ENCODE assay signal across 10 mouse cellular contexts in the genomic region with DNA sequence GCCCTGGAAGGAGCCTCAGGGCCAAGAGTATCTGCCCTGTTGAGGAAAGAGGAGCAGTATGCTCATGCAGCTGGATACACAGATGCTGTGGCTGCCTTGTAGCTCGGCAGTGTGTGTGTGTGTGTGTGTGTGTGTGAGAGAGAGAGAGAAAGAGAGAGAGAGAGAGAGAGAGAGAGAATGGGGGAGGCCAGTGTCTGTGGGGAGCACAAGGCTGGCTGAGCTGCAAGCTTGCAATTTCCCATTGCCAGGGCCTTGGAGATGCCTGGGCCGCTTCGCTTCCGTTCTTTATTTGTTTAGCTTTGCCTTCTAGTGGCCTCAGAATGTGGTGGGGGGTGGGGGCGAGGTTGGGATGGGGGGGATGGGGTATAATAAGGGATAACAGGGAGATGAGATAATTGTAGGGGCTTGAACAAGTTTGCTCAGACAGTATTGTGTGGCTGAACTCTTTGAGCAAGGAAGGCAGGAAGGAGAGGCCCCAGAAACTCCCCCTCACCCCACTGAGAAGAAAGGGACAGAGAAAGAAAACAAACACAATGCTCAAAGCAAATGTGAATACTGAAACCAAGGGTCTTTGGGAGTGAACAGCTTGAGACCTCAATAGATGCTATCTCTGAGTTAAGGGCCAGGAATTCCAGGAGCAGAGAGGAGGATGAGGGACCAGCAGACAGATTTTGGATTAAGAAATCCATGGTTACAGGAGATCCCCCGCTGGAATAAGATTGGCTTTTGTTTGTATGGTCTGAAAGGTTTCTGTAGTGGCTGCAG. TPM values are rescaled to one million over a fixed set of nuclear protein-coding genes. Genes with fewer than 3 reads are reported as not detected.
DNase-seq lines count a peak whose midpoint lies in the region; ATAC-seq and TF ChIP-seq lines count a peak whose summit lies in the region.
"Had no signal": no experiment of that assay in that cellular context is flagged by ENCODE, and none has a peak within 500 bp of the region (broad histone marks: within the 10 kb centered on the region; RNA-seq: fewer than 3 reads in every experiment).

No protein-coding gene starts in this region.

- no peak for TF ChIP-seq EP300 in heart, adult 2 months (IDR thresholded peaks at IDR 0.05; ENCODE audit: insufficient read depth, low read depth, low read length)

- DNase-seq in heart, adult 2 months: no peak
- DNase-seq in embryo, embryonic 10 days (ENCODE audit: low spot score): peak; percentile 46
- DNase-seq in forebrain, postnatal 0 days: no peak
- DNase-seq in midbrain, embryonic 14.5 days: peak; percentile 41
- DNase-seq in layer of hippocampus, adult 18-20 months (ENCODE audit: low spot score in 2 of 2): no peak
- no peak for DNase-seq in layer of hippocampus, postnatal 36 days
- DNase-seq: layer of hippocampus, adult 9-11 months had no signal

- TF ChIP-seq POLR2A in heart, adult 2 months (IDR thresholded peaks at IDR 0.05; ENCODE audit: insufficient read depth, low read depth, low read length): no peak

- no peak overlapping the region for H3K4me3 ChIP-seq in heart, embryonic 13.5 days
- no peak overlapping the region for H3K4me3 ChIP-seq in heart, adult 2 months
- H3K4me3 ChIP-seq in forebrain, postnatal 0 days (ENCODE audit: low read depth, low read length): no peak overlapping the region
- no peak overlapping the region for H3K4me3 ChIP-seq in midbrain, embryonic 14.5 days (replicated peaks; ENCODE audit: low read depth, low read length)
- H3K4me3 ChIP-seq: liver, embryonic 15.5 days had no signal

- intact Hi-C loops in heart, adult 2 months (cut with DNase I): no loop called here

- no peak overlapping the region for H3K9ac ChIP-seq in heart, embryonic 13.5 days
- H3K9ac ChIP-seq in heart, adult 2 months (ENCODE audit: low read depth, low read length): no peak overlapping the region
- no peak overlapping the region for H3K9ac ChIP-seq in forebrain, postnatal 0 days
- no peak overlapping the region for H3K9ac ChIP-seq in midbrain, embryonic 14.5 days (replicated peaks; ENCODE audit: low read length)
- H3K9ac ChIP-seq: liver, embryonic 15.5 days had no signal

- peaks cover 5% of the 10 kb centered on the region; the same call in 1 of the 2 replicates for H3K9me3 ChIP-seq in heart, embryonic 13.5 days
- no peaks in the 10 kb centered on the region for H3K9me3 ChIP-seq in forebrain, postnatal 0 days (ENCODE audit: low read length)
- peaks cover 8% of the 10 kb centered on the region; the same call in 1 of the 2 replicates for H3K9me3 ChIP-seq in midbrain, embryonic 14.5 days (ENCODE audit: control insufficient read depth, low read length)
- H3K9me3 ChIP-seq: liver, embryonic 15.5 days had no signal

- no peaks in the 10 kb centered on the region for H3K27me3 ChIP-seq in heart, embryonic 13.5 days (replicated peaks)
- no peaks in the 10 kb centered on the region for H3K27me3 ChIP-seq in heart, adult 2 months (ENCODE audit: control insufficient read depth, insufficient read depth, low read length)
- no peaks in the 10 kb centered on the region for H3K27me3 ChIP-seq in forebrain, postnatal 0 days (ENCODE audit: insufficient read depth, low read length)
- H3K27me3 ChIP-seq in midbrain, embryonic 14.5 days (ENCODE audit: control insufficient read depth, insufficient read depth, low read length): no peaks in the 10 kb centered on the region
- H3K27me3 ChIP-seq: liver, embryonic 15.5 days had no signal

- H3K4me2 ChIP-seq in heart, embryonic 13.5 days: no peak overlapping the region
- H3K4me2 ChIP-seq in forebrain, postnatal 0 days (ENCODE audit: low read depth): no peak overlapping the region
- no peak overlapping the region for H3K4me2 ChIP-seq in midbrain, embryonic 14.5 days (ENCODE audit: low read length)
- H3K4me2 ChIP-seq: liver, embryonic 15.5 days had no signal

- H3K4me1 ChIP-seq in heart, embryonic 13.5 days: peaks cover 24% of the 10 kb centered on the region
- H3K4me1 ChIP-seq in heart, adult 2 months (ENCODE audit: control insufficient read depth, insufficient read depth, low read length): no peaks in the 10 kb centered on the region
- H3K4me1 ChIP-seq in forebrain, postnatal 0 days (ENCODE audit: insufficient read depth): no peaks in the 10 kb centered on the region
- H3K4me1 ChIP-seq in midbrain, embryonic 14.5 days (ENCODE audit: control insufficient read depth, insufficient read depth, low read length): peaks cover 15% of the 10 kb centered on the region
- H3K4me1 ChIP-seq: liver, embryonic 15.5 days had no signal

- no peak for TF ChIP-seq CTCF in heart, adult 2 months (IDR thresholded peaks at IDR 0.05)
- TF ChIP-seq CTCF in forebrain, postnatal 0 days (IDR thresholded peaks at IDR 0.05; ENCODE audit: low read depth): no peak

- ATAC-seq in heart, embryonic 13.5 days (ENCODE audit: extremely low read depth, insufficient number of reproducible peaks, low FRiP score, low TSS enrichment): no peak
- peak; percentile 66 for ATAC-seq in forebrain, postnatal 0 days
- peak; percentile 46; the same call in 1 of the 2 replicates for ATAC-seq in midbrain, embryonic 14.5 days (ENCODE audit: low FRiP score, low TSS enrichment)
- no peak for ATAC-seq in monocyte, adult 5-6 weeks (replicated peaks; ENCODE audit: insufficient number of reproducible peaks, low FRiP score, low TSS enrichment, poor library complexity, severe bottlenecking)

- H3K27ac ChIP-seq in heart, embryonic 13.5 days (replicated peaks): peak overlapping the region; percentile 20
- no peak overlapping the region for H3K27ac ChIP-seq in heart, adult 2 months
- 0 out of 2 replicates have a peak overlapping the region, but pooled peaks have one; percentile 21 for H3K27ac ChIP-seq in forebrain, postnatal 0 days (ENCODE audit: low read depth, low read length)
- H3K27ac ChIP-seq in midbrain, embryonic 14.5 days (replicated peaks; ENCODE audit: low read depth, low read length): peak overlapping the region; percentile 55; the same call in 1 of the 2 replicates
- H3K27ac ChIP-seq: liver, embryonic 15.5 days had no signal

- no peaks in the 10 kb centered on the region for H3K79me2 ChIP-seq in heart, adult 2 months (replicated peaks; ENCODE audit: control insufficient read depth, insufficient read depth, low read length)

- H3K36me3 ChIP-seq in heart, embryonic 13.5 days: no peaks in the 10 kb centered on the region
- H3K36me3 ChIP-seq in heart, adult 2 months (ENCODE audit: control insufficient read depth, insufficient read depth, low read length): no peaks in the 10 kb centered on the region
- no peaks in the 10 kb centered on the region for H3K36me3 ChIP-seq in forebrain, postnatal 0 days (ENCODE audit: insufficient read depth)
- no peaks in the 10 kb centered on the region for H3K36me3 ChIP-seq in midbrain, embryonic 14.5 days (ENCODE audit: control insufficient read depth, insufficient read depth, low read length)
- H3K36me3 ChIP-seq: liver, embryonic 15.5 days had no signal

- WGBS in heart, embryonic 13.5 days: 29% methylated on average over 6 of the region's 6 CpGs
- 37% methylated on average over 6 of the region's 6 CpGs for WGBS in heart, adult 2 months
- 9% methylated on average over 6 of the region's 6 CpGs for WGBS in forebrain, postnatal 0 days
- under 1% methylated on average over 6 of the region's 6 CpGs for WGBS in midbrain, embryonic 14.5 days

RNA-seq across cellular contexts. Expression of a gene that starts 10.5 kb away (rescaled TPM):
- polyA plus RNA-seq in heart, embryonic 13.5 days (2015; fragmentation: Nextera tagmentation; extraction: Ambion mirVana): 85.0 and 87.3 TPM in 2 replicates
- under 1 TPM in 1 of 2 experiments, not detected in 1; 0.30 TPM for total RNA-seq in heart, adult 2 months (2021)
- 0.41 and 2.6 TPM in 2 replicates for polyA plus RNA-seq in heart, adult 2 months (2012; rRNA removed)
- 311 and 330 TPM in 2 replicates for total RNA-seq in forebrain, postnatal 0 days (2014; rRNA removed)
- 341 and 409 TPM in 2 replicates for polyA plus RNA-seq in forebrain, postnatal 0 days (2015; fragmentation: Nextera tagmentation; extraction: Ambion mirVana)
- polyA plus RNA-seq in midbrain, embryonic 14.5 days (2014; fragmentation: Nextera tagmentation; extraction: Ambion mirVana): 200 and 310 TPM in 2 replicates
- total RNA-seq in monocyte, adult 5-6 weeks (2017): not detected in 3 replicates
- total RNA-seq in layer of hippocampus, adult 18-20 months (2021): 10 to 100 TPM; 35.9 to 42.9 TPM
- total RNA-seq in layer of hippocampus, postnatal 36 days (2021): 10 to 100 TPM; 40.2 to 54.9 TPM

Comparison
In these comparisons a context has a peak if more than half of its experiments do, and no peak if none do; other contexts are left out.
1. ATAC-seq: peak in forebrain, postnatal 0 days (single experiment) and midbrain, embryonic 14.5 days (single experiment); none in heart, embryonic 13.5 days (single experiment) and monocyte, adult 5-6 weeks (single experiment).
2. DNase-seq: peak in embryo, embryonic 10 days (single experiment) and midbrain, embryonic 14.5 days (single experiment); none in heart, adult 2 months (0 of 2), forebrain, postnatal 0 days (single experiment), layer of hippocampus, adult 18-20 months (0 of 2) and layer of hippocampus, postnatal 36 days (0 of 2).
3. RNA of a gene that starts 10.5 kb away (total RNA-seq): 311 to 330 TPM in forebrain, postnatal 0 days, 40.2 to 54.9 TPM in layer of hippocampus, postnatal 36 days and 35.9 to 42.9 TPM in layer of hippocampus, adult 18-20 months; 0.30 TPM in heart, adult 2 months and not detected in monocyte, adult 5-6 weeks; every median in the first group is over 10 times any median in the second.